Mouse (Mus musculus) large intestine, adult 2 months (tissue): Measurements from ENCODE around the gene Prpf6. TPM values are rescaled to one million over a fixed set of nuclear protein-coding genes. Genes with fewer than 3 reads are reported as not detected.

Experiments
- DNase-seq: peaks from one replicate; pipeline ENCODE4 v3.0.0-alpha.2; 2012; ENCODE audit warnings: low read depth, low spot score
- WGBS: fragments of 180-500 bp; shearing (Covaris S2); methylation state at CpG from one replicate; pipeline ENCODE4 v1.1.7; 2018; 5-methylcytosine and 5-hydroxymethylcytosine counted together
- polyA plus RNA-seq: library from polyadenylated mRNA; depleted of rRNA; stranded (reverse); fragments of >200 nt; gene quantifications from 2 replicates; pipeline ENCODE4 v1.2.3, GENCODE M21; 2012

Prpf6 gene
- polyA plus RNA-seq, 1 experiment, result 12.2 TPM

- WGBS, result 41% methylated on average over 6 of the region's 6 CpGs
- peak; percentile 38 for DNase-seq
Measured at GRCm38 (mm10) chr2:181646626-181647472, 55.2 kb downstream of the Prpf6 start.

DNA sequence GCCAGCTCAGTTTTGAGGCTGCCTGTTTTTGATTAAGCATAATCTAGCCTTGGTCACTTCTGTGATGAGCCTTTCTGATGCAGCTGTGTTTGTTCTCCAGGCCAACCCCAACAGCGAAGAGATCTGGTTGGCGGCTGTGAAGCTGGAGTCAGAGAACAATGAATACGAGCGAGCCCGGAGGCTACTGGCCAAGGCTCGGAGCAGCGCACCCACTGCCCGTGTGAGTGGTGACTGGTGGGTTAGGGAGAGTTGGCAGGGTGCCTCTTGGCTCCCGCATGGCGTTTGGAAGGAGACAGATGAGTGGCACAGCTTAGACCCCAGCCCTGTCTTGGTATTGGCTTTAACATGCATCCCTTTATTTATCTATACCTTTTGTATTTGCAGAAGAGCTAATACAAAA is 57.3 kb downstream of the Prpf6 start:
- no peak for DNase-seq
- 93% methylated on average over 10 of the region's 10 CpGs for WGBS

- no peak for DNase-seq
Measured at GRCm38 (mm10) chr2:181653065-181653464, 61.4 kb downstream of the Prpf6 start.

- 33% methylated on average over 1 of the region's 1 CpGs for WGBS
- peak; percentile 11 for DNase-seq
Measured at GRCm38 (mm10) chr2:181653523-181653922, 61.9 kb downstream of the Prpf6 start.

GRCm38 (mm10) chr2:181656734-181657133 is 65.1 kb downstream of the Prpf6 start, which contains the start of gene Gm29797:
Gm29797 (plus strand) TSS chr2:181657034.
- DNase-seq, result no peak
- WGBS, result 89% methylated on average over 3 of the region's 3 CpGs

DNA sequence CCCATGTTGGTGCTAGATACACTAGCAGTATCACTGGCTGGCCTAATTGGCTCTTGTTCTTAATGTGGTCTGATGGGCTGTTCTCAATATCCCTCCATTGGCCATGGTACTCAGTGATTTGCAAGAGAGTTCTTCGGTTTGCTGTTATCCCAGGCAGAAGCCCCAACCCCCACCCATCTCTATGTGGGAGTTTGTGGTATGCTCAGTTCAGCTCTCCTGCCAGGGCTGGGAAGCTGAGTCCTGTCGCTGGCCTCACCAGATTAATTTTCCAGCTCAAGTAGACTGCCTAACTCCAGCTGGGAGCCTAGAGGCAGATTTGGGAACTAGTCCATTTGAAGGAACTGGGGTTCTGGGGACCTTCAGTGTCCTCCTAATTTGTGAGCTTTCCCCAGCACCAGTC is 65.8 kb downstream of the Prpf6 start:
- no peak for DNase-seq
- WGBS, result 85% methylated on average over 2 of the region's 2 CpGs

- 90% methylated on average over 7 of the region's 7 CpGs for WGBS
- DNase-seq, result no peak
Measured at GRCm38 (mm10) chr2:181658528-181658927, 66.9 kb downstream of the Prpf6 start.

GRCm38 (mm10) chr2:181658930-181659555 is 67.4 kb downstream of the Prpf6 start:
- WGBS, result 36% methylated on average over 17 of the region's 17 CpGs
- no peak for DNase-seq

GRCm38 (mm10) chr2:181659609-181660055 is 68.0 kb downstream of the Prpf6 start:
- WGBS, result 16% methylated on average over 9 of the region's 9 CpGs

GRCm38 (mm10) chr2:181662620-181663297 is 71.1 kb downstream of the Prpf6 start:
- DNase-seq, result no peak
- WGBS, result 91% methylated on average over 3 of the region's 3 CpGs

More at GRCm38 (mm10) chr2:181659609-181660055, 68.0 kb downstream of the Prpf6 start:
- no peak for DNase-seq

- DNase-seq, result no peak
- 32% methylated on average over 4 of the region's 4 CpGs for WGBS
Measured at GRCm38 (mm10) chr2:181663298-181663630, 71.6 kb downstream of the Prpf6 start.

DNA sequence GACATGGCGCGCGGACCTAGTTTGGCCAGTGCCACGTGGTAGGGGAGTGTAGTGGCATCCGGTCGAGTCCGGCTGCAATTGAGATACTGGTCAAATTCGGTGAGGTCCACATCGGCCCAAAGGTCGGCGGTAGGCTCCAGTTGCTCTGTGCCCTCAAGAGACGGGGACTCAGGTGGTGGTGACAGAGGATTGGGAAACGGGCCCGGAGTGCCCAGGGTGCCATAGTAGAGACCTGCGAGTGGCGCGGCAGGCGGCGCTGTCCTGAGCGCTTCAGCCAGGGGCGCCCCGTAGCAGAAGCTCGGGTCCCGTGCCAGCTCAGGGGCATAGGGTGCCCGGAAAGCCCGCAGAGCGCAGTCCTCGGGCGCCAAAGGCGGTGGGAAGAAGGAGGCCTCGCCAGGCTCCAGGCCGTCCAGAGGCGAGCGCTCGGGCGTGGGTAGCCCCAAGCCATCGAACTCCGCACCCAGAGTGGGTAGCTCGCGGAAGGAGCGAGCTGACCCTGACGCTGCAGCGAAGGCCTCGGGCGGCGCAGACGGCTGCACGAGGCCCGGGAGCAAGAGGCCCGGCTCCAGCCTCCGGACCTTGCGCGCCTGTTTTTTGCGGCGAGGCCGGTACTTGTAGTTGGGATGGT is 78.7 kb downstream of the Prpf6 start:
- WGBS, result 11% methylated on average over 56 of the region's 56 CpGs
- no peak for DNase-seq

DNA sequence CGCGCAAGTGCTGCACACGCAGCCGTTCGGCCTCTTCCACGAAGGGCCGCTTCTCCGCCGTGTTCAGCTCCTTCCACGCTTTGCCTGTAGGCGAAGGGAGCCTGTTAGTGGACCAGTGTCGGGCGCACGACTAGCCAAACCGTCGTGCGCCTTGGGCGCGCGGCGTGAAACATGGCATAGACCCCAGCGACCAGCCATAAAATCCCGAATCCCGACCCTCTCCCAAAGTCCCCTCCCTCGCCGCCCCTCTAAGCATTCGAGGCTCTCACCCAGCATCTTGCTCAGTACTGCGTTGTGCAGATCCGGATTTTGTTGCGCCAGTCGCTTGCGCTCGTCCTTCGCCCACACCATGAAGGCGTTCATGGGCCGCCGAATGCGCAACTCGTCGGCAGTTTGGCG is 79.2 kb downstream of the Prpf6 start:
- 2% methylated on average over 41 of the region's 41 CpGs for WGBS
- DNase-seq, result no peak

- WGBS, result 2% methylated on average over 43 of the region's 43 CpGs
- DNase-seq, result no peak
Measured at GRCm38 (mm10) chr2:181671326-181671725, 79.7 kb downstream of the Prpf6 start, which contains the start of gene Sox18. Sox18 (minus strand) TSS chr2:181671640.

- DNase-seq, result no peak
- 42% methylated on average over 7 of the region's 7 CpGs for WGBS
Measured at GRCm38 (mm10) chr2:181671984-181672383, 80.3 kb downstream of the Prpf6 start.

- no peak for DNase-seq
- WGBS, result 41% methylated on average over 1 of the region's 1 CpGs
Measured at GRCm38 (mm10) chr2:181673501-181673900, 81.8 kb downstream of the Prpf6 start.

DNA sequence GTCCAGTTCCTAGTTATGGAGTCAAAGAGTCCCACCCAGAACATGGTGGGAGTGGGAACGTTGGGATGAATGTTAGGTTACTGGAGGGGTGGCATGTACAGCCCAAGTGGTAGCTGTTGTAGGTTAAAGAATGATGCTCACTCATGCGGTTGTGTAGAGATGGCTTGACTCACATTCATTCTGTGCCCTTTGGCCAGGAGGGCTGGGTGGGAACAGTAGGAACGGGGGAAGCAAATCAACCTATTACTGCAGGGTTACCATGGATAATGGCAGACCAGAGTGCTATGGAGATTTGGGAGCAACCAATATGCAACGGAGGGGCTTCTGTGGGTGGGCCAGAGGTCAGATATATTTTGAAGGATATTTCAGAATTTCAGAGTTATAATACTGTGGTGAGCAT is 83.3 kb downstream of the Prpf6 start:
- WGBS, result 68% methylated on average over 4 of the region's 4 CpGs
- DNase-seq, result no peak

DNA sequence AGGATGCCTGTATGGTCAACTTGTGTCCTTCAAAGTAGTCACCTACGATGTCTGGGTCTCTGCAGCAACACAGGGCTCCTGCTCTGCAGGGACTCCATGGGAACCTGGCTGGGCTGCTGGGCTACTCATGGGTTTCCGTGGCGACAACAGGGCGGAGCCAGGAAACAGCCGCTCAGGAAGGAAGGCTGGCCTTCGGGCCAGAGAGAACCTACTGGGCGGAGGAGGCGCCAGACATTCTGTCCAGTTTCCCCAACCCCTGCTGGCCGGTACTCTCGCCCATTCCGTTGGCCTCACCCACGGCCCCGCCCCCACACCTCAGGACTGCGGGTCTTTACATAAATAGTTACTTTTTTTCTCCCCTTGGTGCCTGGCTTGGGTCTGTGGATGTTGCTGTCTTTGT is 83.8 kb downstream of the Prpf6 start:
- DNase-seq, result no peak
- WGBS, result 3% methylated on average over 14 of the region's 14 CpGs

DNA sequence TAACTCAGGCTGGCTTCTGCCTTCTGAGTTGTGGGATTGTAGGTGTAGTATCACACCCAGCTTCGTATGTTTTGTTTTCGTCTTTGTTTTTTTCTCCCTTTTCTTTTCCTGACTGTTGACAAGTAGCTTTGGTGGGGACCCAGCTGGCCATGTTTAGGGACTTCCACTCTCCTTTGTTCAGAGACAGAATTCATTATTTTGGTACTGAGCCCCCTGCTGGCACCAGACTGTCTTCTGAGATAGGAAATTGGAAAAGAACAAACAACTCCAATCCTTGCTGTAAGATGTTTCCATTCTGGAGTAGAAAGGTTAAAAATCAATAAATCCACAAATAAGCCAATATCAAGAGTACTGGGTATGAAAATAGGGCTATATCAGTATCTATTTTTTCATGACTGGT is 84.8 kb downstream of the Prpf6 start:
- 58% methylated on average over 2 of the region's 2 CpGs for WGBS
- no peak for DNase-seq

DNA sequence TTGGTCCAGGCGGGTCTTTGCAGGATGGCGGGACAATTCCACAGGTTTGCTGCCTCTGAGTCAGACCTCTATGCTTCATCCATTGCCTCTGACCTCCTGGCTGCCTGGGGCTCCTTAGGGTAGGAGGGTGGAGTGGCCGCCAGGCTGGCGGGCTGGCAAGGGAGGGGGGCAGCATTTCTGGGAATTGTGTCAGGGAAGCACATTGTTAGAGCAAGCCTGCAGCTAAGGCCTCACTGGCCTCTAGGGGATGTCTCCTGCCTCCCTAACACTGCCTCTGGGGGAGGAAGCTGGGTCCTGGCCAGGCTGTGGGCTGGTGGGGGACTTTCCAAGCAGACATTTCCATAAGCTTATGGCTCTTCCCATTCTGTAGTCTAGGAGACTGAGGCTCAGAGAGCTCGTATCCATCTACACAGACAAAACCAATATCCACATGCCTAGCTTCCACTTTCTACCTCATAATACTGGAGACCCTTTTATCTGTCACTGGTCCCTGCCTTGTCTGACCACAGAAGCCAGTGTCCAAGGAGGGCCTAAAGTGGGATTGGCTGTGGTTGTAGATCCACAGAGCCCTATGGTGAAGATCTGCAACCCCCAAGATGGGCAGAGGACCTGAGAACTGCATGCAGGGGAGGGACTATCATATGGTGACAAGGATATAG is 85.6 kb downstream of the Prpf6 start:
- DNase-seq, result no peak
- 74% methylated on average over 5 of the region's 5 CpGs for WGBS
